Mouse (Mus musculus) neural tube, embryonic 14.5 days (tissue): ENCODE results near the gene Llph. TPM values are rescaled to one million over a fixed set of nuclear protein-coding genes. Genes with fewer than 3 reads are reported as not detected.

Experiments used
- ATAC-seq: fragments of 200-750 bp; cut with Nextera tagmentation; 2 replicates; pipeline ENCODE4 v1.8.0; 2017; ENCODE audit warnings: low read depth, mild to moderate bottlenecking, moderate TSS enrichment, moderate library complexity
- H3K27ac ChIP-seq: fragments of 300-500 bp; sonication (generic); 2 replicates; pipeline ENCODE4 v1.5.1; 2014; ENCODE audit warnings: low read depth, mild to moderate bottlenecking, control low read depth, low read length, moderate library complexity, mixed read lengths
- H3K27me3 ChIP-seq: fragments of 300-500 bp; sonication (generic); 2 replicates; pipeline ENCODE4 v1.6.1; 2014; ENCODE audit warnings: low read length; ENCODE audit not compliant: control insufficient read depth, insufficient read depth
- H3K36me3 ChIP-seq: fragments of 300-500 bp; sonication (generic); 2 replicates; pipeline ENCODE4 v1.6.1; 2014; ENCODE audit warnings: low read length, mixed read lengths; ENCODE audit not compliant: control insufficient read depth, insufficient read depth
- H3K4me1 ChIP-seq: fragments of 300-500 bp; sonication (generic); 2 replicates; pipeline ENCODE4 v1.6.1; 2014; ENCODE audit warnings: low read length; ENCODE audit not compliant: control insufficient read depth, insufficient read depth
- H3K4me2 ChIP-seq: fragments of 300-500 bp; sonication (generic); 2 replicates; pipeline ENCODE4 v1.6.1; 2014; ENCODE audit warnings: mild to moderate bottlenecking, low read depth, low read length, control low read depth
- H3K4me3 ChIP-seq: fragments of 300-500 bp; sonication (generic); 2 replicates; pipeline ENCODE4 v1.5.1; 2014; ENCODE audit warnings: low read depth, low read length, control low read depth, mixed read lengths
- H3K9ac ChIP-seq: fragments of 300-500 bp; sonication (generic); replicated peaks from 2 replicates; pipeline ENCODE4 v1.6.1; 2014; ENCODE audit warnings: low read depth, mild to moderate bottlenecking, control low read depth, low read length, mixed read lengths
- H3K9me3 ChIP-seq: fragments of 300-500 bp; sonication (generic); 2 replicates; pipeline ENCODE4 v1.6.1; 2016; ENCODE audit warnings: low read length; ENCODE audit not compliant: control insufficient read depth
- WGBS: fragments of 180-500 bp; shearing (Covaris S2); extraction: QIAGEN DNeasy Blood & Tissue Kit; methylation state at CpG from one replicate; pipeline ENCODE4 v1.1.7; 2014; 5-methylcytosine and 5-hydroxymethylcytosine counted together
- polyA plus RNA-seq: library from polyadenylated mRNA; unstranded; fragments of >200 nt; fragmentation: Nextera tagmentation; extraction: Ambion mirVana; gene quantifications from 2 replicates; pipeline ENCODE4 v1.2.1, GENCODE M21; 2014

Gene Llph
- polyA plus RNA-seq, 1 experiment from 2014 or later, result 41.3 TPM

DNA sequence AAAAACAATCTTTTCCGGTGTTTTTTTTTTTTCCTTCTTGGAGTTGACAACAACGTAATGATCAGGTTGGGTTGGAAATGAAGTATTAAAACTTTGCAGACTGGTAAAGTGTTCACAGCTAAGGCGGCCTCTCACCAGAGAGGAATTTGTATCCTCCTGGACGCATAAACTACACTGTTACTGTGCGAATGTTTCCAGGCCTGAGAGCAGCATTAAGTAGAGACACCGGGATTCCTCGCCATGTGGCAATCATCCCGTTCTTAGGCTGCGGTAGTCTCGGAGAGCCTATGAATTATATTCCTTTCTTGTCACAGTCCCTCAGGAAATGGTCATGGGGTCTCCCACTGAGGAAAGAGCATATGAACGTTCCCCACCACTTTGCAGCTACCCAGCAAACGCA, 40.9 kb downstream of the Llph start:
- Histone ChIP-seq H3K36me3 (no peaks in the 10 kb centered on the region), H3K9ac (no peak overlapping the region), H3K9me3 (no peaks in the 10 kb centered on the region), H3K27me3 (no peaks in the 10 kb centered on the region), H3K27ac (no peak overlapping the region), H3K4me3 (no peak overlapping the region), H3K4me1 (no peaks in the 10 kb centered on the region), H3K4me2 (no peak overlapping the region)
- no peak for ATAC-seq
- 61% methylated on average over 12 of the region's 12 CpGs for WGBS

GRCm38 (mm10) chr10:120269946-120270345, 43.1 kb downstream of the Llph start:
- Histone ChIP-seq H3K4me3 (no peak overlapping the region), H3K27me3 (no peaks in the 10 kb centered on the region), H3K4me1 (no peaks in the 10 kb centered on the region), H3K9me3 (no peaks in the 10 kb centered on the region), H3K4me2 (no peak overlapping the region), H3K36me3 (no peaks in the 10 kb centered on the region), H3K9ac (no peak overlapping the region), H3K27ac (no peak overlapping the region)
- WGBS, result 94% methylated on average over 13 of the region's 13 CpGs
- no peak for ATAC-seq

- Histone ChIP-seq H3K4me3 (no peak overlapping the region), H3K4me1 (no peaks in the 10 kb centered on the region), H3K4me2 (no peak overlapping the region), H3K9me3 (no peaks in the 10 kb centered on the region), H3K27me3 (no peaks in the 10 kb centered on the region), H3K9ac (no peak overlapping the region), H3K27ac (no peak overlapping the region), H3K36me3 (no peaks in the 10 kb centered on the region)
- ATAC-seq, result no peak
- 85% methylated on average over 4 of the region's 4 CpGs for WGBS
Measured at GRCm38 (mm10) chr10:120270777-120271176, 43.9 kb downstream of the Llph start.

DNA sequence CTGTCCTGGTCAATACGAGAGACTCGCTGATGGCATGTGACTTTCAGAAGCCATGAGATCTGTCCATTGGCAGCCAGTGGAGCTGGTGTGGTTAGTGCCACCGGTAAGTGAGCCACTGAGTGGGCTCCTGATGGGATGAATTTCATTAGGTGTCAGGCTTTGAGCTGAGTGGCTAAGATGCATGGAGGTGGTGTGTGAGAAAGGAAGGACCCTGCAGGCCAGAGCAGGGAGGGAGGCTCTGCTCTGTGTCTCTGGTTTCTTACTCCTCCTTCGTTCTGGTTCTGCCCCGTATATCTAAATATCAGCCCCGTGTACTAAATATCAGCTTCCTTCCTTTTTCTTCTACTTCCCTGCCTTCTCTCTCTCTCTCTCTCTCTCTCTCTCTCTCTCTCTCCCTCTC, 44.4 kb downstream of the Llph start:
- Histone ChIP-seq H3K27me3 (no peaks in the 10 kb centered on the region), H3K4me1 (no peaks in the 10 kb centered on the region), H3K9ac (no peak overlapping the region), H3K9me3 (no peaks in the 10 kb centered on the region), H3K4me3 (no peak overlapping the region), H3K27ac (no peak overlapping the region), H3K4me2 (no peak overlapping the region; the same call in 1 of the 2 replicates), H3K36me3 (no peaks in the 10 kb centered on the region)
- no peak for ATAC-seq
- WGBS, result 82% methylated on average over 6 of the region's 6 CpGs

DNA sequence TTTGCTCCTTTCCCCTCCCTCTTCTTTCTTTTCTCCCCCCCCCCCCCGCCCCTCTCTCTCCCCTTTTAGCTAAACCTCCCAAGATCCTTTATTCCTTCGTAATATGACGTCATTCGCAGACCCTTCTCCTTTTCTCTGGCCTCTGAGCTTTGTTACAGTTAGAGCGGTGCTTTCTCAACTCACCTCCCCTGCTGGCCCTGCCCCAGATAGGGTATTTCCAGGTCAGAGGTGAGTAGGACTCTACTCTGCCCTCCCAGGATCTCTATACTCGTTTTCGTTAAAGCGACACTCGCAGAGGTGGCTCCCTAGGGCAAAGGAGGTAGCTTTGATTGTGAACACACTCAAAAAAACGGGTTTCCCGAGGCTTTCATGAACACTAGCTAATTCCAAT, 45.0 kb downstream of the Llph start:
- no peak; the same call in 1 of the 2 replicates for ATAC-seq
- no peak overlapping the region for H3K27ac ChIP-seq
- WGBS, result 30% methylated on average over 11 of the region's 11 CpGs

GRCm38 (mm10) chr10:120272270-120272883, 45.5 kb downstream of the Llph start:
- Histone ChIP-seq H3K9me3 (no peaks in the 10 kb centered on the region), H3K36me3 (no peaks in the 10 kb centered on the region), H3K4me1 (no peaks in the 10 kb centered on the region), H3K27ac (no peak overlapping the region; the same call in 1 of the 2 replicates), H3K4me2 (peak overlapping the region; percentile 23), H3K27me3 (no peaks in the 10 kb centered on the region), H3K4me3 (0 out of 2 replicates have a peak overlapping the region, but pooled peaks have one; percentile 1), H3K9ac (no peak overlapping the region)
- 17% methylated on average over 19 of the region's 19 CpGs for WGBS
- no peak for ATAC-seq

More for the DNA sequence above, 45.0 kb downstream of the Llph start:
- no peaks in the 10 kb centered on the region for H3K4me1 ChIP-seq
- H3K9me3 ChIP-seq, result no peaks in the 10 kb centered on the region
- H3K4me2 ChIP-seq, result peak overlapping the region; percentile 23
- no peaks in the 10 kb centered on the region for H3K36me3 ChIP-seq
- no peaks in the 10 kb centered on the region for H3K27me3 ChIP-seq
- H3K4me3 ChIP-seq, result 0 out of 2 replicates have a peak overlapping the region, but pooled peaks have one; percentile 1
- no peak overlapping the region for H3K9ac ChIP-seq

DNA sequence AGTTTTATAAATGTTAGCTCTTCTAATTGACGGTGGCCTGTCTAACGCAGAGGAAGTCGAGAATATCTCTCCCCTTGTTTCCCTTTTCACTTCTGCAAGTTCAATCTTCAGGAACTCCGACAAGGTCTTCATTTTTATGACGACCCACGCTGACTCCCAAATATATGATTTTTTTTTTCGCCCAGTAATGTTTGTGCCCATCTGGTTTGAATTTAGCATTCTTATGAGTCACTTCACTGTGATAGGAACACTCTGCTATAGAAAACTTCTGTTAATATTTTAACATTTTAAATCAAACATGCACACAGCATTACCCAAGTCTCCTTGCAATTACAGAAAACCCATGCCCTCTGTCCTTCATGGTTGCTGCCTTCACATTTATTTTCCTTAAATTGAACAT, 46.5 kb downstream of the Llph start:
- 87% methylated on average over 7 of the region's 7 CpGs for whole genome bisulfite sequencing
- no peaks in the 10 kb centered on the region for H3K4me1 ChIP-seq
- no peaks in the 10 kb centered on the region for H3K27me3 ChIP-seq

DNA sequence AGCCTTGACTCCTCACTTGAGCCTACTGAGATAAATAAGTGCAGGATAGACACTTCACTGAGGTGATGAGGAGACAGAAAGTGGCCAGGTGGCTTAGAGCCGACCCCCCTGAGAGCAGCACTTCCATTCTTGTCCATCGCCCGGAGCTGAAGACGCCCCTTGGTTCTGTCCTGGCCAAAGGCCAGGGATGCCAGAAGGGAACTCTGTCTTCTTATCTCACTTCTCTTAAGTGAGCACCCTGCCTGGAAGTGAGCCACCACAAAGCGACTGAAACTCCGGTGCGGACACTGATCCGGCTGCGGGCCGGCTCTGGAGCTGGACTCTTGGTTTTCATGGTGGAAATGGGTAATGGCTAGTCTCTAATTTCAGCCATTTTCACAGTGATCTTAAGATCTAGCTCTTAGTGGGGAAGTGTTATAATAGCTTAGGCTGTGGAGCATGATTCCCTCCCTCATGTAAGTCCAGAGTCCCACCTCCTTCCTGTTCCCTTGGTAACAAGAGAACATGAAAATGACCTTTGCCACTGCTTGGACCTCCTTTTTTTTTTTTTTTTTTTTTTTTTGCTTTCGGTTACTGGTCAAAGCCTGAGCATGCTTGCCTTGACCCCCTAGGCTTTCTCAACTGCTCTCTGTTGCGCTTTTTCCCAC, 52.7 kb downstream of the Llph start:
- 89% methylated on average over 12 of the region's 12 CpGs for WGBS
- Histone ChIP-seq H3K4me1 (no peaks in the 10 kb centered on the region), H3K9ac (no peak overlapping the region), H3K27ac (no peak overlapping the region), H3K4me3 (no peak overlapping the region), H3K27me3 (no peaks in the 10 kb centered on the region), H3K36me3 (no peaks in the 10 kb centered on the region), H3K9me3 (no peaks in the 10 kb centered on the region), H3K4me2 (no peak overlapping the region)
- ATAC-seq, result no peak

More for the DNA sequence above, 46.5 kb downstream of the Llph start:
- Histone ChIP-seq H3K4me3 (no peak overlapping the region), H3K36me3 (no peaks in the 10 kb centered on the region), H3K9ac (no peak overlapping the region), H3K9me3 (no peaks in the 10 kb centered on the region), H3K27ac (no peak overlapping the region), H3K4me2 (no peak overlapping the region)
- ATAC-seq, result no peak

GRCm38 (mm10) chr10:120280375-120280774, 53.5 kb downstream of the Llph start:
- Histone ChIP-seq H3K27ac (no peak overlapping the region), H3K36me3 (no peaks in the 10 kb centered on the region), H3K4me2 (no peak overlapping the region), H3K4me1 (no peaks in the 10 kb centered on the region), H3K4me3 (no peak overlapping the region), H3K27me3 (no peaks in the 10 kb centered on the region), H3K9ac (no peak overlapping the region), H3K9me3 (no peaks in the 10 kb centered on the region)
- WGBS, result 79% methylated on average over 4 of the region's 4 CpGs
- no peak for ATAC-seq
